Mouse (Mus musculus): ENCODE measurements around the gene Scarf2. TPM values are rescaled to one million over a fixed set of nuclear protein-coding genes. Genes with fewer than 3 reads are reported as not detected.
A peak's percentile ranks its signal among the peaks of the same experiment; 100 is the strongest.

Scarf2 gene
- 7.2 and 8.1 TPM in 2 replicates for total RNA-seq (2012; rRNA removed)

DNA sequence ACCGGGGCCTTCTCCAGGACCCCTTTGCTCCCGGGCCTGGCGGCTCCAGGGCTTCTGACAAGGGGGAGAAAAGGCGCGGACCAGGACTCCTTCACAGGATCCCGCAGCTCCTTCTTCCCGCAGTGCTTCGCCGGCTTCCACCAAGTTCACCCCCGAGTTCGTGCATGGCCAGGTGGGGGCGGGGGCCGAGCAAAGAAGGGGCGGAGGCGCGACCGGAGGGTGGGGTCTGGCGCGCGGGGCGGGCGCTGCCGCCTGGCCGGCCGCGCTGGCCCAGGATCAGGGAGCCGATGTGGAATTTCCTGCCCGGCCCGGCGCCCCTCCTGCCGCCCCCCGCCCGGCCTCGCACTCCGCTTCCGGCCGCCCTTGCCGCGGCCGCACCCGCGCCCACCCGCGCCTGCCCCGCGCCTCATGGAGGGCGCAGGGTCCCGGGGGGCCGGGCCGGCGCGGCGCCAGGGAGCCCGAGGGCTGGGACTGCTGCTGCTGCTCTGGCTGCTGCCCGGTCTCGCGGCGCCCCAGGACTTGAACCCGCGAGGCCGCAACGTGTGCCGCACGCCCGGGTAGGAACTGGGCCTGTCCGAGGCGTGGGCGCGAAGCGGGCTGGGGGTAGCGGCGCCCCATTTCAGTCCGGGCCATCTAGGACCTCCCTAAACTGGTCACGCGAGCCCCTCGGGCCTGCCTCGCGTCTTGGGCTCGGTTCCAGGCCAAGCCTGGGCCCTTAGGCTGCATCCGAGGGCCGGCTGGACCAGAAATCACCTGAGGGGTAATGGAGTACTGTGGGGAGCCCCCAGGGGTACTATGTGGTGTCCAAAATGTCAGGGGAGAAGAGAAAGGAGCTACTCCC, at the start of gene Scarf2:
Gene Scarf2, plus strand, starts transcription at position 312 of the 841 bp plus-strand sequence.
- Histone ChIP-seq H3K9ac (ENCODE audit: insufficient read depth, low read depth, low read length, poor library complexity, severe bottlenecking) (peak within 1 kb of the TSS; percentile 66), H3K4me3 (ENCODE audit: insufficient read depth in 1 of 2, low read depth in 1 of 2, low read length in 2 of 2, poor library complexity in 1 of 2, severe bottlenecking in 1 of 2) (peak within 1 kb of the TSS; percentile 27 to 68; a peak in 3 of 4 replicates), H3K4me1 (ENCODE audit: control insufficient read depth in 2 of 2, insufficient read depth in 2 of 2, low read length in 2 of 2, poor library complexity in 1 of 2) (peaks cover 0 to 2% of the 10 kb centered on the region in 2 experiments; a peak in 1 of 4 replicates), H3K36me3 (ENCODE audit: control insufficient read depth, insufficient read depth, low read length, poor library complexity, severe bottlenecking) (peaks cover 5% of the 10 kb centered on the region; the same call in 1 of the 2 replicates), H3K27ac (ENCODE audit: insufficient read depth, low read depth, low read length, poor library complexity, severe bottlenecking) (no peak within 1 kb of the TSS), H3K9me3 (ENCODE audit: control insufficient read depth, insufficient read depth, low read depth, low read length) (no peaks in the 10 kb centered on the region)
- DNase-seq (ENCODE audit: low read depth, low spot score): no peak
- in situ Hi-C loops (cut with MboI; ENCODE audit: low sequenced_read_pairs in 2 of 2, unreplicated experiment in 2 of 2): no loop called here
- TF ChIP-seq HCFC1 (IDR thresholded peaks at IDR 0.05; ENCODE audit: borderline replicate concordance, insufficient read depth, low read length) (no peak), ZNF384 (IDR thresholded peaks at IDR 0.05; ENCODE audit: low read depth, low read length) (no peak), ZC3H11A (IDR thresholded peaks at IDR 0.05; ENCODE audit: borderline replicate concordance, low read depth, low read length) (no peak), CHD2 (IDR thresholded peaks at IDR 0.05; ENCODE audit: low read depth, low read length) (no peak), MAFK (IDR thresholded peaks at IDR 0.05; ENCODE audit: insufficient read depth, low read depth, low read length) (no peak)

DNA sequence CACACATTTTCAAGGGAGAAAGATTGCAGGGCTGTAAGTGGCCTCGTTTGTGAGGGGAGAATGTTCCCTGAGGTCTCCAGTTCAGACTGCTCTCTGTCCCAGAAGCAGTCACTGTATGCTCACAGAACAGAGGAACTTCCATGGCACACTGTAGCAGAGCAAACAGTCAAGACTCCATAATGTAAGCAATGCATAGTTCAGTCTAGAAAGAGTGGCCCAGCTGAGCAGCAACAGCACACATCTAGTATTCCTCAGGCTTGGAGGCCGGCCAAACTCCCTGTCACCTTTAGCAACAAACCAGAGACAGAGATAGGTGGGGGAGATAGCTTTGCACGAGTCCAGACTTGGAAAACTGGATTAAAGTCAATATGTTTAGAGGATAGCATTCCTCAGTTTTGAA, 44.1 kb upstream of the Scarf2 start:
- in situ Hi-C loops (cut with MboI; ENCODE audit: low sequenced_read_pairs in 2 of 2, unreplicated experiment in 2 of 2): no loop called here
- no peak for DNase-seq (ENCODE audit: low read depth, low spot score)
- Histone ChIP-seq H3K36me3 (ENCODE audit: control insufficient read depth, insufficient read depth, low read length, poor library complexity, severe bottlenecking) (no peaks in the 10 kb centered on the region), H3K9ac (ENCODE audit: insufficient read depth, low read depth, low read length, poor library complexity, severe bottlenecking) (no peak overlapping the region), H3K4me1 (ENCODE audit: control insufficient read depth in 2 of 2, insufficient read depth in 2 of 2, low read length in 2 of 2, poor library complexity in 1 of 2) (no peaks in the 10 kb centered on the region), H3K9me3 (ENCODE audit: control insufficient read depth, insufficient read depth, low read depth, low read length) (no peaks in the 10 kb centered on the region), H3K27ac (ENCODE audit: insufficient read depth, low read depth, low read length, poor library complexity, severe bottlenecking) (no peak overlapping the region), H3K4me3 (ENCODE audit: insufficient read depth in 1 of 2, low read depth in 1 of 2, low read length in 2 of 2, poor library complexity in 1 of 2, severe bottlenecking in 1 of 2) (no peak overlapping the region)
- TF ChIP-seq MAFK (IDR thresholded peaks at IDR 0.05; ENCODE audit: insufficient read depth, low read depth, low read length) (no peak), HCFC1 (IDR thresholded peaks at IDR 0.05; ENCODE audit: borderline replicate concordance, insufficient read depth, low read length) (no peak), ZNF384 (IDR thresholded peaks at IDR 0.05; ENCODE audit: low read depth, low read length) (no peak), CHD2 (IDR thresholded peaks at IDR 0.05; ENCODE audit: low read depth, low read length) (no peak), ZC3H11A (IDR thresholded peaks at IDR 0.05; ENCODE audit: borderline replicate concordance, low read depth, low read length) (no peak)

- in situ Hi-C loops (cut with MboI; ENCODE audit: low sequenced_read_pairs in 2 of 2, unreplicated experiment in 2 of 2): no loop called here
- no peaks in the 10 kb centered on the region for H3K9me3 ChIP-seq (ENCODE audit: control insufficient read depth, insufficient read depth, low read depth, low read length)
Observed at GRCm38 (mm10) chr16:17753686-17754085, 43.4 kb upstream of the Scarf2 start.

DNA sequence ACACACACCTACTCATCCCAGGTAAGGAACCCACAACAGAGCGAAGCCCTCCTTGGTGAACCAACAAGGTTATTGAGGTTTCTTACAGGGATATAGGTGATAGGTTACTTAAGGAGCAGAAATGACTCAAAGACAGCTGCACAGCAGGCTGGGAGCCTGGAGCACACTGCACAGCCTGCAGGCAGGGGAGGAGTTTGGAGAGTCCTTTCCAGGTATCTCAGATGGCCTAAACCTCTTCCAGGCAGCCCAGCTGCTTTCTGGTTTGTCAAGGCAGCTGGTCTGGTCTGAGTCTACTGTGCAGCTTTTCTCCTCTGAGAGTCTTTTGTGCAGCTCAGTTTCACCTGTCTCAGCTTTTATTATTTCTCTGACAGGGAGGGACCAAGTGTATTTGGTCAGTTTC, 39.3 kb upstream of the Scarf2 start:
- Histone ChIP-seq H3K27ac (ENCODE audit: insufficient read depth, low read depth, low read length, poor library complexity, severe bottlenecking) (no peak overlapping the region), H3K36me3 (ENCODE audit: control insufficient read depth, insufficient read depth, low read length, poor library complexity, severe bottlenecking) (no peaks in the 10 kb centered on the region), H3K4me3 (ENCODE audit: insufficient read depth in 1 of 2, low read depth in 1 of 2, low read length in 2 of 2, poor library complexity in 1 of 2, severe bottlenecking in 1 of 2) (no peak overlapping the region), H3K4me1 (ENCODE audit: control insufficient read depth in 2 of 2, insufficient read depth in 2 of 2, low read length in 2 of 2, poor library complexity in 1 of 2) (peaks cover 4% of the 10 kb centered on the region in 2 experiments; a peak in 3 of 4 replicates), H3K9me3 (ENCODE audit: control insufficient read depth, insufficient read depth, low read depth, low read length) (no peaks in the 10 kb centered on the region), H3K9ac (ENCODE audit: insufficient read depth, low read depth, low read length, poor library complexity, severe bottlenecking) (no peak overlapping the region)
- no peak for DNase-seq (ENCODE audit: low read depth, low spot score)
- TF ChIP-seq MAFK (IDR thresholded peaks at IDR 0.05; ENCODE audit: insufficient read depth, low read depth, low read length): no peak
- no peak for TF ChIP-seq HCFC1 (IDR thresholded peaks at IDR 0.05; ENCODE audit: borderline replicate concordance, insufficient read depth, low read length)
- TF ChIP-seq ZNF384 (IDR thresholded peaks at IDR 0.05; ENCODE audit: low read depth, low read length): no peak
- no peak for TF ChIP-seq CHD2 (IDR thresholded peaks at IDR 0.05; ENCODE audit: low read depth, low read length)
- TF ChIP-seq ZC3H11A (IDR thresholded peaks at IDR 0.05; ENCODE audit: borderline replicate concordance, low read depth, low read length): no peak
- in situ Hi-C loops (cut with MboI; ENCODE audit: low sequenced_read_pairs in 2 of 2, unreplicated experiment in 2 of 2): no loop called here

More at GRCm38 (mm10) chr16:17753686-17754085, 43.4 kb upstream of the Scarf2 start:
- Histone ChIP-seq H3K36me3 (ENCODE audit: control insufficient read depth, insufficient read depth, low read length, poor library complexity, severe bottlenecking) (no peaks in the 10 kb centered on the region), H3K4me1 (ENCODE audit: control insufficient read depth in 2 of 2, insufficient read depth in 2 of 2, low read length in 2 of 2, poor library complexity in 1 of 2) (no peaks in the 10 kb centered on the region), H3K4me3 (ENCODE audit: insufficient read depth in 1 of 2, low read depth in 1 of 2, low read length in 2 of 2, poor library complexity in 1 of 2, severe bottlenecking in 1 of 2) (no peak overlapping the region), H3K9ac (ENCODE audit: insufficient read depth, low read depth, low read length, poor library complexity, severe bottlenecking) (no peak overlapping the region), H3K27ac (ENCODE audit: insufficient read depth, low read depth, low read length, poor library complexity, severe bottlenecking) (no peak overlapping the region)
- no peak for DNase-seq (ENCODE audit: low read depth, low spot score)
- TF ChIP-seq HCFC1 (IDR thresholded peaks at IDR 0.05; ENCODE audit: borderline replicate concordance, insufficient read depth, low read length) (no peak), ZC3H11A (IDR thresholded peaks at IDR 0.05; ENCODE audit: borderline replicate concordance, low read depth, low read length) (no peak), ZNF384 (IDR thresholded peaks at IDR 0.05; ENCODE audit: low read depth, low read length) (no peak), MAFK (IDR thresholded peaks at IDR 0.05; ENCODE audit: insufficient read depth, low read depth, low read length) (no peak), CHD2 (IDR thresholded peaks at IDR 0.05; ENCODE audit: low read depth, low read length) (no peak)
